Mouse (Mus musculus) hematopoietic stem cell, adult 5-6 weeks (primary cell): ENCODE measurements at regions not wholly inside any gene's neighbourhood (a gene's known extent, or its start where the extent isn't known, plus 50 kb on each side); places are given as distances from the start of the nearest gene placed in this dataset.

Experiments
- ATAC-seq, 2 experiments: fragments of 125-278 bp in 1 of 2; replicated peaks in 1 of 2; 2 replicates each; pipeline ENCODE4 v1.8.0; 2016 to 2017; ENCODE audit warnings: inconsistent platforms in 2 of 2, mild to moderate bottlenecking in 2 of 2, moderate number of reproducible peaks in 2 of 2, low read depth in 1 of 2, moderate TSS enrichment in 1 of 2; ENCODE audit not compliant: low FRiP score in 2 of 2, poor library complexity in 2 of 2, severe bottlenecking in 2 of 2, insufficient read depth in 1 of 2, low TSS enrichment in 1 of 2

GRCm38 (mm10) chr10:99683310-99683709, 76.1 kb downstream of the Csl start:
- ATAC-seq: no peak

GRCm38 (mm10) chr10:99685911-99686310, 73.5 kb downstream of the Csl start:
- no peak for ATAC-seq

GRCm38 (mm10) chr10:99687011-99687410, 72.4 kb downstream of the Csl start:
- ATAC-seq: no peak

GRCm38 (mm10) chr10:99697696-99698095, 61.8 kb downstream of the Csl start:
- ATAC-seq: no peak

GRCm38 (mm10) chr10:99699498-99699897, 60.0 kb downstream of the Csl start:
- ATAC-seq: no peak

- ATAC-seq: no peak
Measured at GRCm38 (mm10) chr10:99700052-99700777, 59.2 kb downstream of the Csl start.
